Mouse (Mus musculus) left cerebral cortex, adult 6 months (tissue): ENCODE data around the gene Smim22. TPM values are rescaled to one million over a fixed set of nuclear protein-coding genes. Genes with fewer than 3 reads are reported as not detected.

Experiments used
- long read RNA-seq, 2 experiments: library from polyadenylated mRNA; unstranded; transcript quantifications; one replicate each; pipeline ENCODE4 v2.0.0; 2019 to 2020
- polyA plus RNA-seq: library from polyadenylated mRNA; unstranded; fragments of <200 nt; fragmentation: Nextera tagmentation; gene quantifications from 2 replicates; pipeline ENCODE4 v1.2.3, GENCODE M21; 2021

The Smim22 gene
- 0.89 and 1.0 TPM in 2 replicates for polyA plus RNA-seq
- long read RNA-seq, experiment 1: 0 reads
- long read RNA-seq, experiment 2: 0 reads

GRCm38 (mm10) chr16:5007067-5007466 is at the start of gene Smim22:
TSS of gene Smim22 (plus strand) at chr16:5007288.

GRCm38 (mm10) chr16:4963797-4964709 is 43.0 kb upstream of the Smim22 start, which contains the start of gene Anks3:
TSS of gene Anks3 (minus strand) at chr16:4964205.

GRCm38 (mm10) chr16:4997553-4997952 is 9.5 kb upstream of the Smim22 start, which contains the start of gene Sept12:
TSS of gene Sept12 (minus strand) at chr16:4997852.

GRCm38 (mm10) chr16:5013054-5013838 is 6.2 kb downstream of the Smim22 start, which contains the start of gene Rogdi:
TSS of gene Rogdi (minus strand) at chr16:5013553.

GRCm38 (mm10) chr16:5049774-5050234 is 42.7 kb downstream of the Smim22 start, which contains the start of the genes Glyr1 and Ubn1:
TSS of gene Glyr1 (minus strand) at chr16:5049863.
TSS of gene Ubn1 (plus strand) at chr16:5050057.

Other genes with a start within 250 kb of the Smim22 start
- 157 and 190 TPM in 2 replicates for gene Cdip1, start 217.0 kb upstream of the Smim22 start, polyA plus RNA-seq
- gene 4930562C15Rik, start 171.9 kb upstream of the Smim22 start, polyA plus RNA-seq: not detected in 2 replicates
- gene Ubald1, start 127.0 kb upstream of the Smim22 start, polyA plus RNA-seq: 61.3 and 98.9 TPM in 2 replicates
- 78.9 and 89.4 TPM in 2 replicates for gene Mgrn1, start 121.0 kb upstream of the Smim22 start, polyA plus RNA-seq
- gene Nudt16l1, start 68.5 kb upstream of the Smim22 start, polyA plus RNA-seq: 86.5 and 107 TPM in 2 replicates
- gene Anks3, start 43.1 kb upstream of the Smim22 start, polyA plus RNA-seq: 16.2 and 19.8 TPM in 2 replicates
- not detected in 2 replicates for gene Sept12, start 9.4 kb upstream of the Smim22 start, polyA plus RNA-seq
- 167 and 182 TPM in 2 replicates for gene Rogdi, start 6.3 kb downstream of the Smim22 start, polyA plus RNA-seq
- 69.1 and 69.7 TPM in 2 replicates for gene Glyr1, start 42.6 kb downstream of the Smim22 start, polyA plus RNA-seq
- gene Ubn1, start 42.8 kb downstream of the Smim22 start, polyA plus RNA-seq: 5.0 and 8.6 TPM in 2 replicates
- 0.06 and 0.11 TPM in 2 replicates for gene Ppl, start 125.1 kb downstream of the Smim22 start, polyA plus RNA-seq
- 0.70 and 0.94 TPM in 2 replicates for gene Sec14l5, start 139.8 kb downstream of the Smim22 start, polyA plus RNA-seq
- gene Nagpa, start 196.7 kb downstream of the Smim22 start, polyA plus RNA-seq: 11.9 and 16.7 TPM in 2 replicates
- gene AU021092, start 215.0 kb downstream of the Smim22 start, polyA plus RNA-seq: 1.5 and 2.8 TPM in 2 replicates
- gene Alg1, start 226.3 kb downstream of the Smim22 start, polyA plus RNA-seq: 33.8 and 39.6 TPM in 2 replicates
- 12.2 and 14.1 TPM in 2 replicates for gene Eef2kmt, start 248.7 kb downstream of the Smim22 start, polyA plus RNA-seq